Mouse (Mus musculus) heart, postnatal 10 days (tissue): ENCODE results near the gene Arvcf. TPM values are rescaled to one million over a fixed set of nuclear protein-coding genes. Genes with fewer than 3 reads are reported as not detected.

Source experiments
- DNase-seq, 2 experiments: peaks; one replicate each; pipeline ENCODE4 v3.0.0; 2021
- intact Hi-C: fragments of 180-260 bp; cut with DNase I; formaldehyde crosslinking; loops from one replicate; pipeline ENCODE4 v1.15.1; 2025
- total RNA-seq, 2 experiments: library from RNA; stranded (reverse); gene quantifications; 2 replicates each; pipeline ENCODE4 v1.2.3; 2021

Arvcf gene
- total RNA-seq, 2 experiments from 2014 or later: 25.0 to 33.6 TPM

DNA sequence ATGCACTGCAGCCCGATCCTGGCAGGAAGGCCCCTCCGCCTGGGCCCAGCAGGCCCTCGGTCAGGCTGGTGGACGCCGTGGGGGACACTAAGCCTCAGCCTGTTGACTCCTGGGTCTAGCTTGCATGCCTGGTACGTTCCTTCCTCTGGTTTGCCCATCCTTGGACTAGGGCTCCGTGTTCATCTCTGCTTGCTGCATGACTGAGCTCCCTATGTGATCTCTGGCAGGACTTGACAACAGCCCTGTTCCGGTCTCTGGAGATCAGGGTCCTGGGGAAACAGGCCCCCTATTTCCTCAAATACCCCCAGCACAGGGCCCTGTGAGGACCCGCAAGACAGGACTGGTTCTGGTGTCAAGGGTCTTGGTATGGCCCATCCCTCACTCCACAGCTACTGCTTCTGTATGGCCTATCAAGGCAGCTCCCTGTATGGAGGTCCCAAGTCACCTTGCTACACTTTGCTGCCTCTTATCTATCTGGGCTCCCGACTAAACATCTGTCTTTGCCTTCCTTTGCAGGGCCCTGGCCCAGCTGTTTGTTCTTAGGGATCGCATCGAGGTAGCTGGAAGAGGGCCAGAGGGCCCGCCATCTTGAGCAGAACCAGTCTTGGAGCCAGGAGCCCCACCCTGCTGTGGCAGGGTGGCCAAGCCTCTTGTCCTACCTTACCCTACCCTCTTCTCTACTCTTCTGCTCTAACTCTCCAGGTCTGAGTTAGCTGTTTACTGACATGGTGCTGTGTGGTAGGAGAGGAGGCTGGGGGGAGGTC lies 57.3 kb downstream of the Arvcf start:
- intact Hi-C loops: no loop called here
- DNase-seq: no peak

DNA sequence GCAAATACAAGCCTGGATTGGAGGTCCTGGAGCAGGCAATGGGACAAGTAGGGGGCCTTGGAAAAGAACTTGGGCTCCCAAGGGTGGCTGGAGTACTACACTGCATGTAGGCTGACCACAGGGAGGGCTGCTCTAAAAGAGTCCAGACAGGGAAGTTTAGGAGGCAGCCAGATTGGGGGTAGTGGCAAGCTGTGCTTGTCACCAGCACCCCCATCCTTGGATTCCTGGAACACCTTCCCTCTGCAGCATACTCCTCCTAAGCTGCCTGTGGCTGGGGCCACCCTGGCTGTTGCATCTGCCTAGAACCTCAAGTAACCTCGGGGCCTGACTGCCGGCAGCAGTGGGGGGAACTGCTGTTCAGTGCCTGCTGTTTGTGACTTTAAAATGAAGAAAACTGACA lies 57.9 kb downstream of the Arvcf start:
- intact Hi-C loops: loop anchor here (2.0 kb wide), 1 partner anchor 61 kb away; no protein-coding TSS in a partner anchor
- no peak for DNase-seq

DNA sequence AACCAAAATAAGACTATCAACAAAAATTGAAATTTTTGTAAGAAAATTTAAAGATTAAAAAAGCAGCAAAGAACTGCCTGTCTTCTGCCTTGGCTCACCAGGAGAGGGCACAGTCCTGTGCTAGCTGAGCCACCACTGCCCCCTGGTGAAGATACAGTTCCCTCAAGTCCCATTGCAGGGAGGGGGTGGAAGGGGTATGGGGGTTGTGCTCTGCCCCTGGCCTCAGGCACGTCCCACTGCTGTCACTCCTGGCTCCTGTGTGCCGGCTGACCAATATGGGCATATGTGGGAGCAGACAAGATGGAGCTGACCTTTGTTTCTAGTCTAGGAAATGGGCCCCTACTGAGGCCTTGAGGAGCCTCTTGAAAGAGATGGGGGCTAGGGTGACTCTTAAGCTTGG lies 58.3 kb downstream of the Arvcf start:
- DNase-seq: peak; percentile 73 to 79
- intact Hi-C loops: loop anchor here (2.0 kb wide), 1 partner anchor 61 kb away; no protein-coding TSS in a partner anchor

GRCm38 (mm10) chr16:18407912-18408311 lies 59.9 kb downstream of the Arvcf start:
- DNase-seq: peak; percentile 73 to 78
- intact Hi-C loops: loop anchor here (2.0 kb wide), 1 partner anchor 63 kb away; no protein-coding TSS in a partner anchor

GRCm38 (mm10) chr16:18409776-18410175 lies 61.8 kb downstream of the Arvcf start:
- intact Hi-C loops: no loop called here
- DNase-seq: no peak

GRCm38 (mm10) chr16:18410418-18410817 lies 62.4 kb downstream of the Arvcf start:
- DNase-seq: no peak
- intact Hi-C loops: no loop called here

DNA sequence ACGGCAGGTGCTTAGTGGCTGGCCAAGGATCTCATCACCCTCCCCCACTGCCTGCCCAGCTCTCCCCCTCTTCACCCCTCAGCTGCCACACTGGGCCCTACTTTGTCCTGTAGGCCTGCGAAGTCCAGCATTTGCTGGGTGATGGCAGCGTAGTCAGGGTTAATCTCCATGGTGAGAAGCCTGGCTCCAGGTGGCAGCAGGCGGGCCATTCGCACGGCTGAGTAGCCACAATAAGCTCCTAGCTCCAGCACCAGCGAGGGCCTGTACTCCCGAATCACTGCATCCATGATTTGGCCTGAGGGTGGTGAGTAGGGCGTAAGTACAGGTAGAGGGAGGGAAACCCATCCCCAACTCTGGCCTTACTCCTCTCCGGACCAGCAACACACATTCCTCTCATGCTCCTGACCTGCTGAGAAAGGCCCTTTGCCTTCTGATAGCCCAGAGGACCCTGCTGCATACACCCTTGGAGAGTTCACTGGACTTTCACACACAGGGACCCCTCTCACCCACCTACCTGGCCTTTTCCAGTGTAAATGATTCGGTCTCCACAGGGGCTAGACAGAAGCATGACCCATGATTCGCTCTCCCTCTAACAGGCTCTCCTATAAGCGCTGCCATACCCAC lies 63.2 kb downstream of the Arvcf start:
- intact Hi-C loops: no loop called here
- no peak for DNase-seq

DNA sequence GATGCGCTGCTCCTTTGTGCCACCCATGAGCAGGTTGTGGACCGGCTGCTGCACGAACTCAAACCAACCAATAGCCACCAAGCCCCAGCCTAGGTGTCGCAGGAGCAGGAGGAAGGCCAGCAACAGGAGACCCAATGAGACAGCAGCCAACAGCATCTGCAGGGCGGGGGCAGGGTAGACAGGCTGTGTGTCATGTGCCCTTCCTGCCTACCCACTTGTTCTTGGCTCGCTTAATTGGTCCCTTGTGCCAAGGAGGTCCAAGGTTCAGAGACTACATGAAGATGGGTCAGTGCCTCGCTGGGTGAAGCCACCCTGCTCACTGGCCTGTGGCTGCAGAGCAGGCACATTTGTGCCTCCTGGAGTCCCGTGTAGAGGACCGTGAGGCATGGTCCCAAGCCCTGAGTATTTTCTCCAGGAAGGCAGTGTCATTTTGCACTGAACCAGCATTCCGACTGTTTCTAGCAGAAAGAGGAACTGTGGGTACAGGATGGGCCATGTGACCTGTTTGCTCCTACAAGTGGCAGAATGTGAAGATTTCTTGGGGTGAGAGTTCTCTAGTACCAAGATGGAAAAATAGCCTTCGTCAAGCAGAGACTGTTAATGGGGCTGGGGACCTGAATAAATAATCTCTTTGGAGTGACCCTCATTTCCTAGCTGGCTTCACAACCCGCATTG lies 64.0 kb downstream of the Arvcf start:
- peak; percentile 88 to 89 for DNase-seq
- intact Hi-C loops: no loop called here

- DNase-seq: no peak
- intact Hi-C loops: no loop called here
Measured at GRCm38 (mm10) chr16:18413032-18413816, 65.2 kb downstream of the Arvcf start.

DNA sequence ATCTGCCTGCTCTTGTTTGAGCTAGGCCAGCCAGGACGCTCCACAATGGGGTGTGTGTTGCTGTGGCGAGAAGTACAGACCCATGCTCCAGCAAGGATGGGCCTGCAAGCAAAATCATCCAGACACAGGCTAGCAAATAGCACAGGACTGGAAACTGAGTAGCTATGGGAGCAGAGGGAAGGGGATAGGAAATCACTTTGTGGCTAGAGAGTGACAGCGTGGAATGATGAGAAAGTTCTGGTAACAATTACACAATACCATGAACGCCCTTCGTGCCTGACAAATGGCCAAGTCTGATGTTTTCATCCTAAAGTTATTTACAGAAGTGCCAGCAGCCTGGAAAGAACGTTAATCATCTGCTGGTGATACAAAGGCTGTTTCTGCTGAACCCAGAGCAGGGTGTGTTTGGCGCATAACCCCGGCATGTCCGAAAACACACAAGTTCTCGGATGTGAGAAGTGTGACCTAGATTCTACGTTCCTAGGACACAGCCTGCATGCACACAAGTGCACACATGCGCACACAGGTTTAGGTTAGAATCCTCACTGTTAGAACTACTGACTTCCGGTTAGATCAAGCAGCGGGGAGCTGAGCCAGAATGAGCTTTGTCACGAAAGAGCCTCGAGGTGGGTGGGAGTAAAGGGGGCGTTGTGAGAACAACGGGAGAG lies 68.2 kb downstream of the Arvcf start:
- intact Hi-C loops: no loop called here
- peak; percentile 80 to 84 for DNase-seq

DNA sequence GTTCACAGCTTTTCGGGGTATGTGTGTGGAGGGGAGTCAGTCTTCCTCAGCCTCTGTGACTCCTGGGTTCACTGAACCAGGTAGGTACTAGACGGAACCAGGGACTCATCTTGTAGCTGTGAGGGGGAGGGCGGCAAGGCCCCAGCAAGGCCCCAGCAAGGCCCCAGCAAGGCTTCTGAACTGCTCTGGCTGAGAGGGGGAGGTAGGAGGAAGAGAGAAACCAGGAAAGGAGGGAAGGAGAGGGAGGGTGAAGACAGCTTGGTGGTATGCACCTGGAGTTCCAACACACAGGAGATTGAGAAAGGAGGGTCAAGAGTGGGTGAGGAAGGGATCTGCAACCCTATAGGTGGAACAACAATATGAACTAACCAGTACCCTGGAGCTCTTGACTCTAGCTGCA lies 68.9 kb downstream of the Arvcf start:
- intact Hi-C loops: no loop called here
- DNase-seq: peak in 1 of 2 experiments; percentile 20

DNA sequence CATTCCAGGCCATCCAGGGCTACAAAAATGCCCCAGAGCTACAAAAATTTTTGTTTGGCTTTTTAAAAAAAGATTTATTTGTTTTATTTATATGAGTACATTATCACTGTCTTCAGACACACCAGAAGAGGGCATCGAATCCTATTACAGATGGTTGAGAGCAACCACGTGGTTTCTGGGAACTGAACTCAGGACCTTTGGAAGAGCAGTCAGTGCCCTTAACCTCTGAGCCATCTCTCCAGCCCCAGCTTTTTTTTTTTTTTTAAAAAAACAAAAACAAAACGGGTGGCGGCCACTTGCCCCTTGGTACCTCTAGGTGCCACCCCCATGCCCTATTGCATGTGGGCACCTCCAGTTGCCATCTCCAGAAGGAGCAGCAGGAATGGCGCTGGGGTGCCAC lies 69.5 kb downstream of the Arvcf start:
- intact Hi-C loops: no loop called here
- no peak for DNase-seq

- intact Hi-C loops: no loop called here
- peak in 1 of 2 experiments; percentile 1 for DNase-seq
Measured at GRCm38 (mm10) chr16:18418756-18419602, 71.0 kb downstream of the Arvcf start.

GRCm38 (mm10) chr16:18419603-18420026 lies 71.6 kb downstream of the Arvcf start:
- DNase-seq: no peak

DNA sequence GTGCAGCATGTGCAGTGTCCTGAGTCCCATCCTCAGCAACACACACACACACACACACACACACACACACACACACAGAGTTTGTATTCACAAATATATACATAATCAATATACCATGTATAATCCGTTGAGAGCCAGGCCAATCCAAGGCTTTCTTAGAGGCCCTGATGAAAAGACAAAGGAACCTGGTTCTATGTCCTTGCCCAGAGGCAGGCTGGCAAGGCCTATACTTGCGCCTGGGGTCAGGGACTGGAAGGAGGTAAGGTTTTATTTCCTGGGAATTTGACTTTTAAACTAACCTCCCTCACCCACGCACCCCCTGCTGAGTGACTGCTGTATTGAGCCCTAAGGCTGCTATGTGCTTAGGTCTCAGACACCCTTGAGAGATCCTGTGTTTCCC lies 72.6 kb downstream of the Arvcf start:
- intact Hi-C loops: no loop called here
- DNase-seq: no peak

More at GRCm38 (mm10) chr16:18419603-18420026, 71.6 kb downstream of the Arvcf start:
- intact Hi-C loops: no loop called here

DNA sequence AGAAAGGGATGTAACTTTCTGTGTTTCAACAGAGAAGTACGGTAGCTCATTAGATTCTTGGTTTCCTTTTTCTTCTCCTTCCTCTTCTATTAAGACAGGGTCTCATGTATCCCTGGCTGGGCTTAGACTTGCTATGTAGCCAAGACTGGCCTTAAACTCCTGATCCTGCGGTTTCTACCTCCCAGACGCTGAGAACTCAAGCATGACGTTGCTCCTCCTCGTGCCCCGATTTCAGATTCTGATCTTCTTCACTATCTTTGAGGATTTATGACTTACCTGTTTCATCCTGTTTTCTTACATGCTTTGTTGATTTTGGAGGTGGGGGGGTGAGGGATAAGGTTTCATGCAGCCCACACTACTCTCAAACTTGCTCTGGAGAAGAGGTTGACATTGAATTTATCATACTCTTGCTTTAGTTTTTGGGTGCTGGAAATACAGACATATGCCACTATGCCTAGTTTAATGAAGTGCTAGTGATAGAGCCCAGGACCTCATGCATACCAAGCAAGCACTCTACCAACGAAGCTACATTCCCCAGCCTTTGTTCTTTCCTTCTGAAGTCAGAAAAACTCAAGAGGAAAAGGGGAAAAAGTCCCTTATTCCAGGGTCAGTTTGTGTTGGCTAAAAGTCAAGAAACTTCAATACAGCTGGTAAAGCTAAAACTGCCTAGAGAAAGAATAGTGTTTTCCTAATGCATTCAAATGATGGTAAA lies 75.4 kb downstream of the Arvcf start:
- intact Hi-C loops: no loop called here
- DNase-seq: no peak

GRCm38 (mm10) chr16:18423915-18424265 lies 75.9 kb downstream of the Arvcf start:
- DNase-seq: no peak
- intact Hi-C loops: no loop called here

- intact Hi-C loops: loop anchor here (5.0 kb wide), 1 partner anchor 77 kb away; the partner anchor contains the start of genes Arvcf and Tango2
- no peak for DNase-seq
Measured at GRCm38 (mm10) chr16:18424364-18425045, 76.5 kb downstream of the Arvcf start.
